Mouse (Mus musculus): Measurements from ENCODE around the gene Gm4969.

DNA sequence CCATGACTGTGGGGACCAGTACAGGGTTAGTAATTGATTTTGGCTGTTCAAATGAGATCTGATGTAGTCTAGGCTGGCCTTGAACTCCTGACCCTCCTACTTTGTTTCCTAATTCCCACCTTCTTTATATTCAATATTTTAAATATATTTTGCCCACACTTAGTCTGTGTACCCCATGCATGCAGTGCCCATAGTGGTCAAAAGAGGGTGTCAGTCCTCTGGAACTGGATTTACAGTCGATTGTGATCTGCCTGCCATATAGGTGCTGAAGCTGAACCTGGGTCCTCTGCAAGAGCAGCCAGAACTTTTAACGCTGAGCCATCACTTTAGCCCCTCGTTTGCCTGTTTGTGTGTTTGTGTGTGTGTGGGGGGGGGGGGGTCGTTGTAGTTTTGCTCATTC, 12.5 kb upstream of the Gm4969 start:
- TF ChIP-seq CTCF (IDR thresholded peaks at IDR 0.05; ENCODE audit: low read depth, low read length) (no peak), POLR2A (IDR thresholded peaks at IDR 0.05; ENCODE audit: extremely low read depth, insufficient read depth, low read length) (no peak)
